Mouse (Mus musculus) heart, postnatal 4 days (tissue): ENCODE data around the gene Hist1h2ac. TPM values are rescaled to one million over a fixed set of nuclear protein-coding genes. Genes with fewer than 3 reads are reported as not detected.
"Not testable (repeated sequence)": the region's sequence is repeated elsewhere in the genome, so short reads cannot be mapped to it uniquely, and the experiment has no call there.

Experiments
- DNase-seq: peaks from one replicate; pipeline ENCODE4 v3.0.0; 2021
- total RNA-seq, 2 experiments: library from RNA; stranded (reverse); gene quantifications; 2 replicates each; pipeline ENCODE4 v1.2.3; 2021

Gene Hist1h2ac
- total RNA-seq, 2 experiments from 2014 or later: 11.4 to 11.7 TPM

- no peak for DNase-seq
Observed at GRCm38 (mm10) chr13:23699767-23700166, 16.0 kb upstream of the Hist1h2ac start.

DNA sequence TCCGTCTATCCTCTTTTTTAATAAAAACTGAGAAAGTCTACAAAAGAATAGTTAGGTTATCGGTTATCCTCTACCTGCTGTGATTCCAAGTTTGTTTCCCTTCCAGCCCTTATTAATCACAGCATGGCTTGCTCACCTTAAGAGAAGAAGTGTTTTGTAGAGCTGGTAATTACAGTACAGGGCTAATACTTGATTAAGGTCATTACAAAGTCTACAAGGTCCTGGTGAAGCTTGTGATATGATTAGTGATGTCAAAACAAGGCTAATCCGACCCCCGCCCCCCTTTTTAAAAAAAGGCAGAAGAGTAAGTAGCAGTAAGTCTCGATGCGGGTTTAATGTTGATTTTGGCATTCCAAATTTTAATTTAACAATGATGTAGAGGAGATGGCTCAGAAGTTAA, 15.2 kb upstream of the Hist1h2ac start:
- DNase-seq: no peak

DNA sequence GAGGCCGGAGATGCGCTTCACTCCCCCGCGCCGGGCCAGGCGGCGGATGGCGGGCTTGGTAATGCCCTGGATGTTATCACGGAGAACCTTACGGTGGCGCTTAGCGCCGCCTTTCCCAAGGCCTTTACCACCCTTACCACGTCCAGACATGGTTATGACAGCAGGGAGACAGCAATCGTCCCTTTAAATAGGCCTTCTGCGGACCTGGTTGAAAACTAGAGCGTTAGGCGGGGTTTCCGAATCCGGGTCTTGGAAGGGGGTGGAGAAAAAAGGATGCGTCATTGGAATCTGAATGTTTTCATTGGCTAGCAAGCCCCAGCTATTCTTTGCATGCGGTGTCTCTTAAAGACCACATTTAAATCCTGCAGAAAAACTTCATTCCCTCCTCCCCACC, 14.5 kb upstream of the Hist1h2ac start, which contains the start of gene Hist1h4c:
Gene Hist1h4c (minus strand): TSS at position 155 of the 394 bp plus-strand sequence.
- peak; percentile 99 for DNase-seq

GRCm38 (mm10) chr13:23697491-23698299, 13.9 kb upstream of the Hist1h2ac start:
- DNase-seq: peak; percentile 73

DNA sequence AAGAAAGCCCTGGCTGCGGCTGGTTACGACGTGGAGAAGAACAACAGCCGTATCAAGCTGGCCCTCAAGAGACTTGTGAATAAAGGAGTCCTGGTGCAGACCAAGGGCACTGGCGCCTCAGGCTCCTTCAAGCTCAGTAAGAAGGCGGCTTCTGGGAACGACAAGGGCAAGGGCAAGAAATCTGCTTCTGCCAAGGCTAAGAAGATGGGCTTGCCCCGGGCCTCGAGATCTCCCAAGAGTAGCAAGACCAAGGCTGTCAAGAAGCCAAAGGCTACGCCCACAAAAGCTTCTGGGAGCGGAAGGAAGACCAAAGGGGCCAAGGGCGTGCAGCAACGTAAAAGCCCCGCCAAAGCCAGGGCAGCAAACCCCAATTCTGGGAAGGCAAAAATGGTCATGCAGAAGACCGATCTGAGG, 12.3 kb upstream of the Hist1h2ac start:
- no peak for DNase-seq

DNA sequence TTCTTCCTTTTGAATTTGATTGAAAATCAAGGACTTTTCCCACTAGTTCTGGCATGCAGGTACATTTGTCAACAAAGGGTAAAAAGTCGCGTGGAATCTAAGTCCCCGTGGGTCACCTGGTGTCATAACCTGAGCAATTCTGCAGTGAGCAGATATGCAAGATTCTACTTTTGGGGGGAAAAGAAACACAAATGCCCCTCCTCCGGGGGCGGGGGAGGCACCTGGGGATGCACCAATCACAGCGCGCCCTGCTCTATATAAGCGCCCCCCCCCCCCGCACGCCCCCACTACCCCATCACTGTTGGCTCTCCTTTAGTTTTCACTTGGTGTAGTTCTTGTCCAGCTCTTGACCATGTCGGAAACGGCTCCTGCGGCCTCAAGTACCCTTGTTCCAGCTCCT, 11.8 kb upstream of the Hist1h2ac start, which contains the start of gene Hist1h1t:
Gene Hist1h1t (plus strand): TSS at position 301 of the 400 bp plus-strand sequence.
- no peak for DNase-seq

DNA sequence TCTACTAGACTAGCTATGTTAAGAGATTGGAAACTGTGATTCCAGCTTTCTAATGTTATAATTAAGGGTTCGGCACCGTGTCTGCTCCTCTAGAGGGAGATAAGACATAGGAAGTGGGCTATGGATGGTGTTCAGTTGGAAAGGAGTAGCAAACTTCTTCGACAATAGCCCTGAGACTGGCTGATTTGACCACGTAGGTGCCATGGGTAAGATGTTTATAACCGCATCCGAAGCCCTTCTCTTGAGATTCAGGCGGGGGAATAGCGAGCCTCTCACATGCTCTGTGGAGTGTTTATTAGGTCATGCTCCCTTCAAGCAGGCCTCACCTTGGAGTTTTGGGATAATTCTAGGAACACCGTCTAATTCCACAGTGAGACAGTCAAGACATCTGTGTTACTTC, 11.2 kb upstream of the Hist1h2ac start:
- DNase-seq: no peak

DNA sequence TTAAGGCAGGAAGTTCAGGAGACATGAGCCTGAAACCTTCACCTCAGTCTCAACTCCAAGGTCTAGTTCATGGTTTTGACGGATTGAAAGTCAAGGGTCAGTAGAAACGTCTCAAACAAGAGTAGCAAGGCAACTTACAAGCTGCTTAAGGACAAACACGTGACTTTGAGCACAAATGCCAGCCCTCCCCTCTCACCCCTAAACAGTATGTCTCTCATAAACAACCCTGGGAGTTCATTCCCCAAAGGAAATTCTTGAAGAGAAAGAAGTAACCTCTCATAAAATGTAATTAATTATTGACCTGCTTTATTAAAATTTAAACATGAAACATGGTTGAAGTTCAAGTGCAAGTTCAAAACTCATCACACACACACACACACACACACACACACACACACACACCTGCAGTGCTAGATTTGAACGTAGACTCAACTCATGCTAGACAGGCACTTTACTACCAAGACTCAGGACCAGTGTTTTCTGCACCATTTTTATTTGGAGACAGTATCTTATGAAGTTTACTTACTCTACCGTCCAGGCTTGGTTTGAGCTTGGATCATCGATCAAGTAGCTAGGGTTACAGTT, 10.2 kb upstream of the Hist1h2ac start:
- DNase-seq: no peak

GRCm38 (mm10) chr13:23689459-23689858, 5.7 kb upstream of the Hist1h2ac start:
- no peak for DNase-seq

GRCm38 (mm10) chr13:23688956-23689355, 5.2 kb upstream of the Hist1h2ac start:
- DNase-seq: no peak

DNA sequence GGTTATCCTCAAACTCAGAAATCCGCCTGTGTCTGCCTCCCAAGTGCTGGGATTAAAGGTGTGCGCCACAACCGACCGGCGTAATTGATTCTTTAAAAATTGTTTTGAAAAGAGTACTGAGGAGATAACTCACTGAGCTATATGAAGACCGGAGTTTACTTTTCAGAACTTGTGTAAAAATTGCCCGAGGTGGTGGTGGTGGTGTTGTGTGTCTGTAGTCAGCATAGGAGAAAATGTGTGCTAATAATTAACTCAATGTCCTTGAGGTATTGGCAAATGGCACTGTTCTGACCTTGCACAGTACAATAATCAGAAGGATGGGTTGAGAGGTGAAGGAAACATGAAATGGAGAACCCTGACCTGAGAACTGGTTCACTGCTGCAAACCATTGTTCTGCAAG, 4.2 kb upstream of the Hist1h2ac start:
- DNase-seq: no peak

GRCm38 (mm10) chr13:23687181-23687580, 3.4 kb upstream of the Hist1h2ac start:
- no peak for DNase-seq

DNA sequence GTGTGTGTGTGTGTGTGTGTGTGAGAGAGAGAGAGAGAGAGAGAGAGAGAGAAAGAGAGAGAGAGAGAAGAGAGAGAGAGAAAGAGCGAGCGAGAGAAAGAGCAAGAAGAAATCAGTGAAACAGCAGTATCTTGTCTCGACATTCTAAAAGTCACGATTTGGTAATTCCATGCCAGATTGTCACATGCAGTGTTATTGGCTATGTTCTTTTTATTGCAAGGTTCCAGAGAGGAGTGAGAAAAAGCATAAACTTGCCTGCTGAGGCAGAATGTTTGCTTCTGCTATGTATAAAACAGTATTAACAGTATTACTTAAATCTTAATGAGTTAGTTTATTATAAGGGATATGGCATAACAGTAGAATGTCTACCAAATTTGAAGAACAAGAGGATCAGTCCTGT, 2.2 kb upstream of the Hist1h2ac start:
- no peak for DNase-seq

DNA sequence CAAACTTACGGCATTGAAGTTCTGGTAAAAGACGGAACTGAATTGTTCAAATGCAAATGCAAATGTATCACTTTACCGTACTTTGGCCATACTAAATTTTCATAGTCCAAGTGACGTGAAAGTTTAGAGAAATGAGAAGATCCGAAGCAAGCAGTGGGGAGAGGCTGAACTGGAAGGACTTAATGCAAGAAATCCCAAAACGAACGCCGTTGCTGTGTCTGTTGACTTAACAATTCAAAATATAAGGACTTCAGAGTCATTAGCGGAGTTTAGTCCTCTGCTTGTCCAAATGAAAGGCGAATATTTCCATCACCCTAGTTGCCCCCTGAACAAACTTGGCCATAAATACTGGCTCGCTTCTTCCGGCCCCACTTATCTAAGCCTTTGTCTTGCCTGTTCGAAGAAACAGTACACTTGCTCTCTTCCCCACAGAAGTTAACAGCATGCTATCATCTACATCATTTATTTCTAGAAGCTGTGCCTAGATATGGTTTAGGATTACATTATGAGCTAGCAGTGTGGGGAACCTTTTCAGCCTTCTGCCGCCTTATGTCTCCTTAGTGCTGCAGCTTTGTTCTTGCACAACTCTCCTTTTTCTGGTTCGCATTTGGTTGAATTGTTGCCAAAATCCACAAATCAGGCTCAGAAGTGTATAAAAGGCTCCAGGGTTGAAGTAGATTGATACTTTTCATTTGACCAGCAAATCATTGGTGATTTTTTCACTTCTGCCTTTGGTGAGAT, 1.5 kb upstream of the Hist1h2ac start:
- DNase-seq: peak; percentile 17

DNA sequence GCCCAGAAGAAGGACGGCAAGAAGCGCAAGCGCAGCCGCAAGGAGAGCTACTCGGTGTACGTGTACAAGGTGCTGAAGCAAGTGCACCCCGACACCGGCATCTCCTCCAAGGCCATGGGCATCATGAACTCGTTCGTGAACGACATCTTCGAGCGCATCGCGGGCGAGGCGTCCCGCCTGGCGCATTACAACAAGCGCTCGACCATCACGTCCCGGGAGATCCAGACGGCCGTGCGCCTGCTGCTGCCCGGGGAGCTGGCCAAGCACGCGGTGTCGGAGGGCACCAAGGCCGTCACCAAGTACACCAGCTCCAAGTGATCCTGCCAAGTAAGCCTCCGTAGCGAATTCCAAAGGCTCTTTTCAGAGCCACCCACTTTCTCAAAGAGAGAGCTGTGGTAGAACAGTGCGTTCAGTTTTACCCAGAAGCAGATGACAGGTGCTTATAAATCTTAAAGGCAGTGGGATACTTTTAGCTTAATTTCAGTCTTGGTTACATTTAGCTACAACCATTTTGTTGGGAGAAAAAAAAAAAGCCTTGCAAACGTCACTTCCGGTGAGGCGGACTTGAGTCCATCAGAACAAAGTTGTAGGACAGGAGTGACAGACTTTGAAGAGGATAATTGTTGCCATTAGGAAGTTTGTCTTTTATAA, 672 bp upstream of the Hist1h2ac start:
- peak; percentile 55 for DNase-seq

DNA sequence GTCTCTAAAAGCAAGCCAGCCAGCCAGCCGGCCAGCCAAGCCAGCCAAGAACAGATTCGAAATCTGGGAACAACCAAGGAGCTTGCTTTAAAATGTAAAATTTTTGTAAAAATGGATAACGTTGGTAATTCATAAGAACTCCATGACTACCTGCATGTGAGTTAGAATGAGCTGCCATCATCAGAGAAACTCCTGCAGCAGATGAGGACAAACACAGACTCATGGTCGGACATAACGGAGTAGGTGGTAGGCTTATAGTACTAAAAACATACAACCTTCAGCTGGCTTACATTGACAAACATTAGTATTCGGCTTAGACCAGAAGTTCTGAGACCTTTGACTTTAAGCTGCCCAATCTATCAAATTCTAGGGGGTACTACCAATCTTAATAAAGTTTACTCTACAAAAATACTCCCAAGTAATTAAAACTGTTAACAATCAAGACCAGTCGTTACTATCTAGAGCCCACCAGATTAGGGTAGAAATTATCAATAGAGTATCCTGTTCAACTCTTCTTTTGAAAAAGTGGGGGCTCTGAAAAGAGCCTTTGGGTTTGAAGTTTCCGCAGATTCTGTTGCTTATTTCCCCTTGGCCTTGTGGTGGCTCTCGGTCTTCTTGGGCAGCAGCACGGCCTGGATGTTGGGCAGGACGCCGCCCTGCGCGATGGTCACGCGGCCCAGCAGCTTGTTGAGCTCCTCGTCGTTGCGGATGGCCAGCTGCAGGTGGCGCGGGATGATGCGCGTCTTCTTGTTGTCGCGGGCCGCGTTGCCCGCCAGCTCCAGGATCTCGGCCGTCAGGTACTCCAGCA, 597 bp downstream of the Hist1h2ac start:
- DNase-seq: not testable (repeated sequence)

DNA sequence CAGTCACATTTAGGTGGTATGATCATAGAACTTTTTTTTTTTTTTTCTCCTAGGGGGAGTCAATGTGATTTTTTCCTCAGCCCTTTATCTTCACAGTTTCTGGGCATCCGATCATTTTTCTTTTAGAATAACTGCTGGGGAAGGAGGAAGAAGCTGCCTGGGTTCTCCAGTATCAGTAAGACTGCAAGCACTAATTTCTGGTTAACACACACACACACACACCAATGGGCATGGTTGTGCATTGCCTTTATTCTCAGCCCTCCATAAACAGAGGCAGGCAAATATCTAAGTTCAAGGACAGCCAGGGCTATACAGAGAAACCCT, 1.2 kb downstream of the Hist1h2ac start:
- DNase-seq: no peak

DNA sequence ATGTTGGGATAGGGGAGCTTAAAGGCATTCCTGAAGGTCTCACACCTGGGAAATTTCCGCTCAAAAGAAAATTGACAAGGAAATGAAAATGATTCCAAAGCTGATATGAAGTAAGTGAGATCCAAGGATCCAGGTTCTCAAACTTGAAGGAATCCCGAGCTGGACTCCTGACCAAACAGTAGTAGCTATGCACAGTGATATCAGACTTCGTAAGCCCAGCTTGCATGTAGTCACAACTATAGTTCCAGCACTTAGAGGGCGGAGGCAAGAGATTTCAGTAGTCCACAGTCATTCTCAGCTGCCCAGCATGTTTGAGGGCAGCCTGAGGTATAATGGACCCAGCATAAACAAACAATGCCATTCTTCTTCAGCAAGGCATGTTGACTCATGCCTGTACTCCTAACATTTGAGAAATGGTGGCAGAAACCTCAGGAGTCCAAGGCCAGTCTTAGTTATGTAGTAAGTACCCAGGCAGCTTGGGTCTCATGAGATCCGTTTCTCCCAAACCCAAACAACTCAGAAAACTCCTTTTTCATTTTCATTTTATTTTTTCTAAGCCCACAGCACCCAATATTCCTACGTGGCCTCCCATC, 1.7 kb downstream of the Hist1h2ac start:
- no peak for DNase-seq

GRCm38 (mm10) chr13:23662536-23662935, 21.2 kb downstream of the Hist1h2ac start:
- DNase-seq: no peak

DNA sequence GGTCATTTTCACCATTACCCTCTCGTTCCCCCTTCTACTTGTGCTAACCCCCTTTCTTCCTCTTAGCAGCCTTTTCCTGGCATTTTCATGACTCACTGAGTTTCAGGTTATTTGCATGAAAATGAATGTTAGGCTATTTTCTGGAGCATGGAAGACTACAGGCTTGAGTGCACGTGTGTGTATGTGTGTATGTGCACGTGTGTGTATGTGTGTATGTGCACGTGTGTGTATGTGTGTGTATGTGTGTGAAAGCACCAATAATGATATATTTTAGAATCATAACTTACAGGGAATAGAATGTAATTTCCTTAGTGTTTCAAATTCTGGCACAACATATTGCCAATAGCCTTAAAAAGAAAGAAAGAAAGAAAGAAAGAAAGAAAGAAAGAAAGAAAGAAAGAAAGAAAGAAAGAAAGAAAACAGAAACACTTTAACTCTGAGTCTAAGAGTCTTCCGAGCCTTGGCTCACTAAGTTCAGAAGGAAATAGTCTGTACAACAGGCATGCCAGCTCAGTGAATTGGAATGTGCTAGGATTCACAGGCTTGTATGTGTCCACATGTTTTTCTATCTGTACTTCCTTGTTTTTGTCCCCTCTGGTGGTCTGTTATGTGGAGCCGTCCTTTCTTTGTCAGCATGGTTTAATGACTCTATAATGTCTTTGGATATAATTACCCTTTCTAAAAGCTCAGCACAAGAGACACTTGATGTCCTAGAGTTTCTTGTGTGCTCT, 23.9 kb downstream of the Hist1h2ac start:
- no peak for DNase-seq
